Mouse (Mus musculus) thymus, adult 2 months (tissue): ENCODE measurements around the gene Rpia.

Experiments
- CTCF ChIP-seq: fragments of 200-500 bp; IDR thresholded peaks from 2 replicates; pipeline ENCODE4 v1.5.1; 2012; ENCODE audit warnings: mild to moderate bottlenecking, control low read depth, low read length, moderate library complexity, borderline replicate concordance; ENCODE audit not compliant: control insufficient read depth, poor library complexity, insufficient read depth; ENCODE audit errors: extremely low read depth
- POLR2A ChIP-seq: fragments of 200-500 bp; IDR thresholded peaks from 2 replicates; pipeline ENCODE4 v1.6.1; 2012; ENCODE audit warnings: mild to moderate bottlenecking, low read length, control low read depth, moderate library complexity; ENCODE audit not compliant: control insufficient read depth, poor library complexity, insufficient read depth; ENCODE audit errors: extremely low read depth

GRCm38 (mm10) chr6:70805820-70806513 lies 13.9 kb upstream of the Rpia start:
- TF ChIP-seq POLR2A = no peak
- no peak for TF ChIP-seq CTCF
